ENCODE assay signal across 9 mouse cellular contexts in the genomic region with DNA sequence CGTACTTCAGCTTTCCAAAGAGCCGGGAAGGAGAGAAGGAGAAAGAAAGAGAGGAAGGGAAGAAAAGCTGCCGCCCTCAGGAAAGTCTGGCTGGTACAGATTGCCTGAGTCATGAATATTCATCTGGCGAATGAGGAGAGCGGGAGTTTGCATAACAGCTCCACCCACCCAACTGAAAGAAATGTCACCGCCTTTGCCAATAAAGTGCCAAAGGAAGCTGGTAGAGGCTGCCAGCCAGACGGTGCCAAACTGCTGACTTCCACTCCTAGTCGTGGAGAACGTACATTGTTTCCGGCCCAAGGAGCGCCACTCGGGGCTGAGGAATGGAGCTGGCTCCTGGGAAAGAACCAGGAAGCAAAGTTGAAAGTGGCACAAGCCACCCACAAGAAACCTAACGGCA. TPM values are rescaled to one million over a fixed set of nuclear protein-coding genes. Genes with fewer than 3 reads are reported as not detected.
DNase-seq lines count a peak whose midpoint lies in the region; ATAC-seq and TF ChIP-seq lines count a peak whose summit lies in the region.
"Had no signal": no experiment of that assay in that cellular context is flagged by ENCODE, and none has a peak within 500 bp of the region (broad histone marks: within the 10 kb centered on the region; RNA-seq: fewer than 3 reads in every experiment).

No protein-coding gene starts in this region.

- H3K27ac ChIP-seq in midbrain, embryonic 14.5 days (replicated peaks; ENCODE audit: low read depth, low read length), result no peak overlapping the region
- H3K27ac ChIP-seq in midbrain, embryonic 13.5 days, result no peak overlapping the region
- no peak overlapping the region for H3K27ac ChIP-seq in intestine, postnatal 0 days (ENCODE audit: low read depth, low read length)
- H3K27ac ChIP-seq: limb, embryonic 13.5 days had no signal

- H3K9me3 ChIP-seq in midbrain, embryonic 14.5 days (ENCODE audit: control insufficient read depth, low read length), result no peaks in the 10 kb centered on the region
- no peaks in the 10 kb centered on the region for H3K9me3 ChIP-seq in midbrain, embryonic 13.5 days
- H3K9me3 ChIP-seq in intestine, postnatal 0 days (ENCODE audit: control insufficient read depth), result no peaks in the 10 kb centered on the region
- H3K9me3 ChIP-seq: limb, embryonic 13.5 days had no signal

- no peak for ATAC-seq in midbrain, embryonic 14.5 days (ENCODE audit: low FRiP score, low TSS enrichment)
- no peak for ATAC-seq in midbrain, embryonic 13.5 days
- ATAC-seq in granulocyte monocyte progenitor cell, adult 5-6 weeks (replicated peaks; ENCODE audit: poor library complexity, severe bottlenecking), result peak; percentile 55
- ATAC-seq in intestine, postnatal 0 days, result no peak

- H3K36me3 ChIP-seq in midbrain, embryonic 14.5 days (ENCODE audit: control insufficient read depth, insufficient read depth, low read length), result no peaks in the 10 kb centered on the region
- H3K36me3 ChIP-seq in midbrain, embryonic 13.5 days, result no peaks in the 10 kb centered on the region
- H3K36me3 ChIP-seq in intestine, postnatal 0 days (ENCODE audit: control insufficient read depth, insufficient read depth), result no peaks in the 10 kb centered on the region
- H3K36me3 ChIP-seq: limb, embryonic 13.5 days had no signal

- 40% methylated on average over 13 of the region's 13 CpGs for WGBS in midbrain, embryonic 14.5 days
- 35% methylated on average over 13 of the region's 13 CpGs for WGBS in midbrain, embryonic 13.5 days
- 30% methylated on average over 13 of the region's 13 CpGs for whole genome bisulfite sequencing in intestine, postnatal 0 days

- no peak overlapping the region for H3K4me2 ChIP-seq in midbrain, embryonic 14.5 days (ENCODE audit: low read length)
- H3K4me2 ChIP-seq in midbrain, embryonic 13.5 days (replicated peaks), result no peak overlapping the region
- H3K4me2 ChIP-seq in intestine, postnatal 0 days (replicated peaks; ENCODE audit: low read depth), result no peak overlapping the region
- H3K4me2 ChIP-seq: limb, embryonic 13.5 days had no signal

- H3K4me1 ChIP-seq in midbrain, embryonic 14.5 days (ENCODE audit: control insufficient read depth, insufficient read depth, low read length), result no peaks in the 10 kb centered on the region
- peaks cover 21% of the 10 kb centered on the region for H3K4me1 ChIP-seq in midbrain, embryonic 13.5 days (replicated peaks)
- H3K4me1 ChIP-seq in intestine, postnatal 0 days (replicated peaks; ENCODE audit: control insufficient read depth, insufficient read depth, low read length), result no peaks in the 10 kb centered on the region
- H3K4me1 ChIP-seq: limb, embryonic 13.5 days had no signal

- TF ChIP-seq CTCF in intestine, postnatal 0 days (IDR thresholded peaks at IDR 0.05; ENCODE audit: low read depth), result no peak

- no peaks in the 10 kb centered on the region for H3K27me3 ChIP-seq in midbrain, embryonic 14.5 days (ENCODE audit: control insufficient read depth, insufficient read depth, low read length)
- peaks cover 11% of the 10 kb centered on the region; the same call in 1 of the 2 replicates for H3K27me3 ChIP-seq in midbrain, embryonic 13.5 days
- H3K27me3 ChIP-seq in intestine, postnatal 0 days (replicated peaks; ENCODE audit: control insufficient read depth, insufficient read depth, low read length), result no peaks in the 10 kb centered on the region; the same call in 1 of the 2 replicates

- no peak overlapping the region for H3K9ac ChIP-seq in midbrain, embryonic 14.5 days (replicated peaks; ENCODE audit: low read length)
- H3K9ac ChIP-seq in midbrain, embryonic 13.5 days (replicated peaks), result no peak overlapping the region
- H3K9ac ChIP-seq in intestine, postnatal 0 days (ENCODE audit: low read depth, low read length), result no peak overlapping the region
- H3K9ac ChIP-seq: limb, embryonic 13.5 days had no signal

- H3K4me3 ChIP-seq in midbrain, embryonic 14.5 days (replicated peaks; ENCODE audit: low read depth, low read length), result no peak overlapping the region
- no peak overlapping the region for H3K4me3 ChIP-seq in midbrain, embryonic 13.5 days (replicated peaks)
- no peak overlapping the region for H3K4me3 ChIP-seq in intestine, postnatal 0 days (ENCODE audit: low read depth, low read length)
- H3K4me3 ChIP-seq: limb, embryonic 13.5 days had no signal

- DNase-seq in midbrain, embryonic 14.5 days, result peak; percentile 73
- peak; percentile 10 for DNase-seq in cerebellum, adult 9-10 months
- DNase-seq in layer of hippocampus, adult 9-10 months (ENCODE audit: low spot score), result peak; percentile 63
- peak; percentile 54 for DNase-seq in lung, postnatal 25 days (ENCODE audit: low spot score)
- DNase-seq in spleen, postnatal 4 days (ENCODE audit: low spot score in 2 of 2), result no peak

RNA-seq across cellular contexts. Expression of gene 3100002H09Rik, which starts 15.7 kb away (rescaled TPM):
- 0.61 and 0.84 TPM in 2 replicates for polyA plus RNA-seq in midbrain, embryonic 14.5 days (2014; fragmentation: Nextera tagmentation; extraction: Ambion mirVana)
- 0.79 and 1.1 TPM in 2 replicates for polyA plus RNA-seq in midbrain, embryonic 13.5 days (2015; fragmentation: Nextera tagmentation; extraction: Ambion mirVana)
- not detected in 2 replicates for total RNA-seq in granulocyte monocyte progenitor cell, adult 5-6 weeks (2014; fragmentation: Nextera tagmentation)
- not detected in 2 replicates for total RNA-seq in granulocyte monocyte progenitor cell, adult 5-6 weeks (2017)
- polyA plus RNA-seq in intestine, postnatal 0 days (2015; fragmentation: Nextera tagmentation; extraction: Ambion mirVana), result not detected in 2 replicates

Comparison
In these comparisons a context has a peak if more than half of its experiments do, and no peak if none do; other contexts are left out.
1. DNase-seq: peak in midbrain, embryonic 14.5 days (single experiment), cerebellum, adult 9-10 months (single experiment), layer of hippocampus, adult 9-10 months (single experiment) and lung, postnatal 25 days (single experiment); none in spleen, postnatal 4 days (0 of 2).